Mouse (Mus musculus) spleen, adult 18-20 months (tissue): Measurements from ENCODE around the gene Tstd1.

ENCODE experiments used
- DNase-seq, 2 experiments: peaks; one replicate each; pipeline ENCODE4 v3.0.0; 2022; ENCODE audit warnings: mixed read lengths in 2 of 2

Gene Tstd1

DNA sequence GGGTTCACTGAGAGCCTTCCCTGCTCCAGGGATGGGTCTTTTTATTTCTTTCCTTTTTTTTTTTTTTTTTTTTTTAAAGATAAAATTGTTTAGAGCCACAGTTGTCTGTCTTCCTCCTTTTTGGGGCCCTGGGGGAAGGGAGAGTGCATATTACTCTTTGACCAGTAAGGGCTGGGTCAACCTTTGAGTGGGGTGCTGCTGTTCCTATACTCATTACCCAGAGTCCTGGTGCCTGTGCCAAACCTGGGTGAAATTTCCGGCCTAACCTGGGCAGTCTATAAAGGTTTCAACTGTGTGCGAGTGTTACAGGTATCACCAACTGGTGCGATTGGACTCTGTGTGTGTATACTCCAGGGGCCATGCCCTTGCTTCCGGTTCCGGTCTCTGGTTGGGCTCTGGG lies at the start of gene Tstd1:
Gene Tstd1, plus strand, starts transcription at position 213 of the 400 bp plus-strand sequence.
- DNase-seq: no peak

DNA sequence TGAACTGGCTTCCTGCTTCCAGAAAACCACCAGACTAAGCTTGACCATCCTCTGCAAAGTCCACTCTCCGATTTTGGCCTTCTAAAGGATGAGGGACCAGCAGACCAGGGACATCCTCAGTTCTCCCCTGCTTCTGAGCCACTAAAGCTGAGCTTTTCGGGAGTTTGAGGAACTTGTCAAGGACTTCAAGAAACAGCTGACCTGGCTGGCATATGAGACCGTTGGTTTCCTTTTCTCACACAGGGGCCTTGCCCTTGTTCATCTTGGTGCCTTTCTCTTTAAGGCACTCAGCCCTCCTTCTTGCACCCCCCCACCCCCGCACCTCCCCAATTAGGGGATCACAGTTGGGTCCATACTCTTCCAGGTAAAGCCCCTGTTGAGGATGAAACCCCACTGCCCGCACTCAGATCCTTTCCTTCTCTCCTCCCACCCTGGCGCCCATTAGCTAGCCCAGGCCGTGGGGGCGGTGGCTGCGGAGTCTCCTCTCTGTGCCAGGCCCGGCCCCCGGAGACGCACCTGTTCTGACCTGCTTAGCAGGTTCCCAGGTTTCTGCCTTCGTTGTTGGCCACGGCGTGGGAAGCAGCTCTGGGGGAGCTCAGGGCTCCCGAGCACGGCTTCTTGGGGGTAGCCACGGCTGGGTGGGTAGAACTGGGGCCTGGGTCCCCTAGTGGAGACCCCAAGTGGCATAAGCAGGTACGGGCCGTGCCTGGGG lies 48.7 kb upstream of the Tstd1 start, which contains the start of gene Nectin4:
Gene Nectin4, plus strand, starts transcription at position 255 of the 712 bp plus-strand sequence.
- DNase-seq: no peak

- DNase-seq: no peak
These were observed 45.8 kb upstream of the Tstd1 start for GRCm38 (mm10) chr1:171372880-171373279.

GRCm38 (mm10) chr1:171373946-171374345 lies 44.7 kb upstream of the Tstd1 start:
- no peak for DNase-seq

DNA sequence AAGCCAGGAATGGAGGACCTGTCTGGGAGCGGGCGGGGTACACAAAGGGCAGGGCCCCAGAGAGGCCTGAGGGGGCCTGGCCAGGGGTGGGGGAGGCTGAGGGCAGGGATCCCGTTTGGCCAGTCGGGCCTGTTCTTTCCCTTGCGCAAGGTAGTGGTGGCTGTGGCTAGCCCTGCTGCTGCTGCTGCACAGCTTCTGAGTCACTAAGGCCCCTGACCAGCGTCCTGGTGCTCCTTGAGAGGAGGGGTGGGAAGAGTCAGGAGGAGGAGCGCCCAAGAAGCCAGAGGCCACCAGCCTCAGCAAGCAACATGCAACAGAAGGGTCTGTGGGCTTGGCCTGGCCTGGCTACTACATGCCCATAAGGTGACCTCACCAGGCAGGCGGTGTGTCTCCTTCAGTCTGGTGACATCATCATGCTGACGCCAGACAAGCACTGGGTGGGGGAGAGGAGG lies 43.0 kb upstream of the Tstd1 start:
- no peak for DNase-seq

DNA sequence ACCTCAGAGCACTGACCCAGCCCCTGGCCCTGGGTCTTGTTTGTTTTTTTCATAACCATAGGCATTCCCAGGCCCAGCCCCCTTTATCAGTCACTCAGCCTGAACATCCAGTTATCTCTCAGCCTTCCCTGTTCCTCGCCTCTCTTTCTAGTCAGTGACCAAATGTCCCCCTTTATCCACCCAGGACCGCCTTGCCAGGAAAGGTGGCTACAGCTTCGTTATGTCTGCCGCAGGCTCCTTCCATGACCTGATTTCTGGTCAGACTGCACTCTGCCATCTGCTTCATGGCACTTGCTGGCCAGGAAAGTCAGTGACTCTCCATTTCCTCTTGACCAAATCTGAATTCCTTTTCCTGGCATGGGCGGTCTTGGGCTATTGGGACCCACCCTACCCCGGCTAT lies 40.4 kb upstream of the Tstd1 start:
- no peak for DNase-seq

DNA sequence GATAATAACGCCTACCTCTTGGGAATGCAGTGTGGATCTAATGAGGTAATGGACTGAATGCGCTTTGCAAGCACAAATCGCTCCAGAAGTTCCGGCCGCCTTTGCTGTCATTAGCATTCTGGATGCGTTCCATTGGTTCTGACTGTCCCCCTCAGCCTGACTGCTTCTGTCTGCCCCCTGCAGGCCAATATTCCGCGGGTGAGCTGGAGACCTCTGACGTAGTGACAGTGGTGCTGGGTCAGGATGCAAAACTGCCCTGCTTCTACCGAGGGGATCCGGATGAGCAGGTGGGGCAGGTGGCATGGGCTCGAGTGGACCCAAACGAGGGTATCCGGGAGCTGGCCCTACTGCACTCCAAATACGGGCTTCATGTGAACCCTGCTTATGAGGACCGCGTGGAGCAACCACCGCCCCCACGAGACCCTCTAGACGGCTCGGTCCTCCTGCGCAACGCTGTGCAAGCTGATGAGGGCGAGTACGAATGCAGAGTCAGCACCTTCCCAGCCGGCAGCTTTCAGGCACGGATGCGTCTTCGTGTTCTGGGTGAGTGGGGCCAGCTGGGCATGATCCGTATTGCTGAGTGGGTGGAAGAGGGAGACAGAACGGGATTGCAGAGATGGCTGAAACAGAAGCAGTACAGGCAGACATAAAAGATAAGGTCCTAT lies 38.6 kb upstream of the Tstd1 start:
- DNase-seq: peak; percentile 65 to 83

- DNase-seq: no peak
These were observed 36.5 kb upstream of the Tstd1 start for GRCm38 (mm10) chr1:171382096-171382620.

- DNase-seq: no peak
These were observed 34.3 kb upstream of the Tstd1 start for GRCm38 (mm10) chr1:171384361-171384760.

DNA sequence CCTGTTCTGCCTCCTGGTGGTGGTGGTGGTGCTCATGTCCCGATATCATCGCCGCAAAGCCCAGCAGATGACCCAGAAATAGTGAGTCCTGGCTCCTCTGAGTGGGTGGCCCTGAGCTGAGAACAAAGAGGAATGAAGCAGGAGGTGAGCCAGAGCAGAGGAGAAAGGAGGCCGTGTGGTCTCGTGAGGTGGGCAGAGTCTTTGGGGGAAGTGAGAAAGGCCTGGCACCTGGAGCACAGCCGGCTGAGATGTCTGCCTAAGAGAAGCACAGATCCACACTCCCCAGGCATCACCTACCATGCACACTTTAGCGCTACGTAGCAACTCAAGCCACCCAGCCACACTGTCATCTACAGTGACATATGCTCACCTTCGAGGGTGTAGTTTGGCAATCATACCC lies 33.5 kb upstream of the Tstd1 start:
- no peak for DNase-seq

DNA sequence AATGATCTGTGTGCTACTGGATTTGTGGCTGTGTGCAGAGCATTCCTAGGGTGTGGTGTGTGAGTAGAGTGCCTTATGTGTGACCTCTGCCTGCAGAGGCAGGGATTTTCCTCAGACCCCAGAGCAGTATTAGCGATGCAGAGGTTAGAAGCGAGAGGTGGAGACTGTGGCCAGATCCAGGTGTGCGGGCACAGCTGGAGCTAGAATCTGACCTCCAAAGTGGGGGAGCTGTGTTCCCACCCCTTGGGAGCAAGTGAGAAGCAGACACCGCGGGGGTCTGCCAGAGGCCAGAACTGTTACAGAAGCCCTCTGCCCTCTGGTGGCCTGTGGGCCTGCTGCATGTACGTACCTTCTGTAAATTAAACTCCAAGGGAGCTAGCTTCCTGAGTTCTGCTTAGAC lies 31.6 kb upstream of the Tstd1 start:
- peak; percentile 19 to 38 for DNase-seq

GRCm38 (mm10) chr1:171388376-171389102 lies 30.1 kb upstream of the Tstd1 start, which contains the start of gene Arhgap30:
Arhgap30 (plus strand) TSS chr1:171388954.
- peak; percentile 80 to 89 for DNase-seq

DNA sequence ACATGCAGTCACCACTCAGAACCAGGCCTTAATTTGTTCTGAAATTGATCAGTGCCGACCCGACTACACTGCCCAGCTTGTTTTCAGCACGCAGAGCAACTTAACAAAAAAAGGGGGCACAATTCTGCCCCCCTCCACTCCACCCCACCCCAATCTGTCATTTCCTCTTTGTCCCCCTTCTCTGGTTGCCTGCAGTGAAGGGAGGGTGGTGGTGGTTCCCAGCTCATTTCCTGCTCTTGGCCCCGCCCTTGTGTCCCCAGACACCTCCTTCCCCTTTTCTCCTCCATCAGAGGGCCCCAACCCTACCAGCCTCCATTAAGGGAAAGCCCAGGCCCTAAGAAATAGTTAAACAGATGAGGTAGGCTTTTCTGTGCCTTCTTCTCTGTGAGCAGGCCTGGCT lies 28.6 kb upstream of the Tstd1 start:
- DNase-seq: peak; percentile 73 to 78

- no peak for DNase-seq
These were observed 16.9 kb upstream of the Tstd1 start for GRCm38 (mm10) chr1:171401821-171402220.

DNA sequence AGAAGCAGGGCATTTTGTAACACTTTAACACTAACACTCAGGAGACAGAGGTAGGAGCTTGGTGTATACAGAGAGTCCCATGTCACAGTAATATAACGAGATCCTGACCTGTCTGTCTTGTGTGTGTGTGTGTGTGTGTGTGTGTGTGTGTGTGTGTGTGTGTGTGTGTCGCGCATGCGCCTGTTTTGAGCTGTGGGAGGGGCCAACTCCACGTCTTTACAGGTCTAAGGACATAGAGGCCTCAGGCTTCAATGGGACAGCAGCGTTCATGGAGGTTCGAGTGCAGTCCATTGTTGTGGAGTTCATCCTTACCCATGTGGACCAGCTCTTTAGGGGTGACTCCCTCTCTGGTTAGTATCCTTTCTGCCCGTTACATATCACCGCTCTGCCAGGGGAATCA lies 15.7 kb upstream of the Tstd1 start:
- no peak for DNase-seq

- no peak for DNase-seq
These were observed 11.4 kb upstream of the Tstd1 start for GRCm38 (mm10) chr1:171407263-171407662.

DNA sequence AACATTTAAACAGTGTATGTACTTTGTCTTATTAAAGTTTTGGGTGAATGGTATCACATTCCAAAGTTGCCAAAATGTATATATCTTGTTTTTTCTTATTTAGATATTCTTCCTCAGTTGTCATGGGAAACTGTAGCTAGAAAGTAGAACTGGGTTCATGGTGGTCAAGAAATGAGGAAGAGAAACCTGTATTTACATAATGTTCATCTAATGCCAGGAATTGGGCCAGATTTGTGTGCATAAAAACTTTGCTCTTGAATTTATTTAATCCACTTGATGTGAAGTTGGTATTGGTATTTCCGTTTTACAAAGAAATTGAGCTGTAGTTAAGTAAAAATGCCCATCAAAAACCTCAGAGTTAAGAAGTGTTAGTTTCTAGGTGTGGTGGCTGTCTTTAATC lies 8.4 kb upstream of the Tstd1 start:
- DNase-seq: no peak

DNA sequence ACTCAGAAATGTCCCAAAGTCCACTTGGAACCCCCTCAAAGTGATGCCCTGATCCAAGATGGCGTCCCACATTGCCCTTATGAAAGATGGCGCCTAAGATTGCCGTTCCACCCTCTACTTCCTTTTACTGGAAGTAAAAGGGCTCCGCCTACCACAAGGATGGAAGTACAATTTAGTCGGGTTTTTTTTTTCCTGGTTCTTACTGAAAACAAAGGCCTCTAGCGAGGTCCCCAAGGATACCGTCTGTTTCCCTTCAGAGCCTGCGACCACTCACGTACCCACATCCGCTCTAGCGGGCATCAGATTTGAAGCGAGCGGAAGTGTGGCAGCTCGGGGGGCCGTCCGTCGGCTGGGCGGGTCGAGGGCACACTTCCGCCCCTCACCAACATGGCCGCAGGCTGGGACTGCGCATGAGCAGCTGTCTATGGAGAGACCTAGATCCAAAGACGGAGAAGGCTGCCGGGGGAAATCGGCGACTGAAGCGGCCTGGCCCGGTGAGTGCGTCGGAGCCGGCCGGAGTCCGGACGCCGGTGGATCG lies 7.7 kb upstream of the Tstd1 start, which contains the start of gene Usf1:
Gene Usf1, plus strand, starts transcription at position 367 of the 538 bp plus-strand sequence.
- DNase-seq: peak; percentile 90 to 94

DNA sequence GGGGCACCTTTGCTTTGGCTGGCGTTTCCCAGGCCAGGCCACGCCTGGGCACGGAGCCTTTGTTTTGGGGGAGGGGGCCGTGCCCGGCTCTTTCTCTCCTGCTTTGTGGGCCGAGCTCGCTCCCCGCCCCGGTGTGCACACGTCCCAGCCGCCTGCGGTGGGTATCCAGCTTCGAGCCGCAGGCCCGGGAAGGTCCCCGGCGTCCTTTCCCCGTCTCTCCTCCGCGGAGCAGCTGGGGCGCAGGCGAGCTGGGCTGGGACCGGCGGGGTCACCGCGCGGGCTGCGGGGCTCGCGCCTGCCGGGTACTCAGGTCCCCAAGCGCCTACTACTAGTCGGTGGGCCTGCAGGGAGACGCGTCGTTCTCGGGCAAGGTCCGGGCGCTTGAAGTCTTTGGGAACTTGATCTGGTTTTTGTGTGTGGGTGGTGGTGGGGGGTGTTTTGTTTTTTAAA lies 7.2 kb upstream of the Tstd1 start:
- no peak for DNase-seq

- peak; percentile 40 to 55 for DNase-seq
These were observed 6.7 kb upstream of the Tstd1 start for GRCm38 (mm10) chr1:171412001-171412441.

GRCm38 (mm10) chr1:171412446-171412845 lies 6.2 kb upstream of the Tstd1 start:
- no peak for DNase-seq

DNA sequence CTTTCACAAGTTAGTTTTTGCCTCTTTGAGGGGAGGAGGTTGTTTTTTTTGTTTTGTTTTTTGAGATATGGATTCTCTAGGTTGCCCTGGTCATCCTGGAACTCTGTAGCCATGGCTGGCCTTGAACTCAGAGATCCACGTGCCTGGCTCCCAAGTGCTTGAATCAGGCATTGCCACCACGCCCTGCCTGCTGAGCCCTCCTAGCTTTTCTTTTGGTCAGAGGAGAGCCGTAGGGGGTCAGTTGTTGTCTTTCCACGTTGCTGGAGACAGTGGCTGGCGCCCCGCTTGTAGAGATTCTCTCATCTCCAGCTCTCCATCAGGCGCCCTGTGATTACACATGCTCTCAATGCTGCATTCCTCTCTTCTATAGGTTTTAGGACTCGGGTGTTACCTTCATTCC lies 5.1 kb upstream of the Tstd1 start:
- DNase-seq: no peak
